Mouse (Mus musculus) ES-E14 (cell line): ENCODE results near the gene 4930469K13Rik.
A peak's percentile ranks its signal among the peaks of the same experiment; 100 is the strongest.

Experiments used
- HCFC1 ChIP-seq: IDR thresholded peaks from 2 replicates; pipeline ENCODE4 v1.6.1; 2012; ENCODE audit warnings: low read length, inconsistent platforms, borderline replicate concordance; ENCODE audit not compliant: insufficient read depth
- ZNF384 ChIP-seq: IDR thresholded peaks from 2 replicates; pipeline ENCODE4 v1.6.1; 2012; ENCODE audit warnings: low read depth, low read length, inconsistent platforms

GRCm38 (mm10) chr11:34098422-34098821 is at the start of gene 4930469K13Rik:
- TF ChIP-seq ZNF384 (no peak), HCFC1 (peak; percentile 91)
